Mouse (Mus musculus) liver, embryonic 14.5 days (tissue): ENCODE results near the gene Rtf2. TPM values are rescaled to one million over a fixed set of nuclear protein-coding genes. Genes with fewer than 3 reads are reported as not detected.

Source experiments
- ATAC-seq: fragments of 200-750 bp; cut with Nextera tagmentation; 2 replicates; pipeline ENCODE4 v1.8.0; 2017; ENCODE audit warnings: moderate number of reproducible peaks, mild to moderate bottlenecking, moderate library complexity; ENCODE audit not compliant: insufficient read depth
- DNase-seq, 3 experiments: peaks; one replicate each; pipeline ENCODE4 v3.0.0-alpha.2; 2012 to 2013; ENCODE audit warnings: low read depth in 3 of 3, low spot score in 3 of 3
- H3K27ac ChIP-seq: fragments of 300-500 bp; sonication (generic); 2 replicates; pipeline ENCODE4 v1.5.1; 2014; ENCODE audit warnings: moderate library complexity, mild to moderate bottlenecking, control low read depth, inconsistent platforms
- H3K27me3 ChIP-seq: fragments of 300-500 bp; sonication (generic); 2 replicates; pipeline ENCODE4 v1.6.1; 2014; ENCODE audit warnings: mild to moderate bottlenecking, low read length, moderate library complexity; ENCODE audit not compliant: control insufficient read depth, insufficient read depth
- H3K36me3 ChIP-seq: fragments of 300-500 bp; sonication (generic); replicated peaks from 2 replicates; pipeline ENCODE4 v1.6.1; 2014; ENCODE audit warnings: low read depth; ENCODE audit not compliant: control insufficient read depth, insufficient read depth
- H3K4me1 ChIP-seq, 2 experiments: fragments of 200-500 bp in 1 of 2; fragments of 300-500 bp in 1 of 2; sonication (generic) in 1 of 2; replicated peaks; 2 replicates each; pipeline ENCODE4 v1.6.1; 2012 to 2014; ENCODE audit warnings: antibody characterized with exemption in 1 of 2, inconsistent platforms in 1 of 2, low read length in 1 of 2; ENCODE audit not compliant: control insufficient read depth in 2 of 2, insufficient read depth in 2 of 2
- H3K4me2 ChIP-seq: fragments of 300-500 bp; sonication (generic); 2 replicates; pipeline ENCODE4 v1.6.1; 2014; ENCODE audit warnings: low read depth, mild to moderate bottlenecking, control low read depth, moderate library complexity
- H3K4me3 ChIP-seq, 2 experiments: fragments of 200-500 bp in 1 of 2; fragments of 300-500 bp in 1 of 2; sonication (generic) in 1 of 2; 2 replicates each; pipeline ENCODE4 v1.5.1; 2012 to 2014; ENCODE audit warnings: low read depth in 2 of 2, low read length in 2 of 2, mild to moderate bottlenecking in 2 of 2, control low read depth in 1 of 2, inconsistent platforms in 1 of 2, moderate library complexity in 1 of 2; ENCODE audit not compliant: insufficient read depth in 1 of 2
- H3K9ac ChIP-seq: fragments of 300-500 bp; sonication (generic); replicated peaks from 2 replicates; pipeline ENCODE4 v1.6.1; 2014; ENCODE audit warnings: mild to moderate bottlenecking, control low read depth, moderate library complexity
- H3K9me3 ChIP-seq: fragments of 300-500 bp; sonication (generic); 2 replicates; pipeline ENCODE4 v1.6.1; 2016; ENCODE audit warnings: low read length, mixed read lengths; ENCODE audit not compliant: control insufficient read depth
- CTCF ChIP-seq: IDR thresholded peaks from 2 replicates; pipeline ENCODE4 v1.5.1; 2016; ENCODE audit warnings: antibody characterized with exemption, low read depth, control low read depth
- EP300 ChIP-seq: IDR thresholded peaks from 2 replicates; pipeline ENCODE4 v1.6.1; 2016; ENCODE audit warnings: antibody characterized with exemption, low read depth
- WGBS: fragments of 180-500 bp; shearing (Covaris S2); extraction: QIAGEN DNeasy Blood & Tissue Kit; methylation state at CpG from one replicate; pipeline ENCODE4 v1.1.7; 2014; ENCODE audit not compliant: insufficient replicate concordance; 5-methylcytosine and 5-hydroxymethylcytosine counted together
- polyA plus RNA-seq, 2 experiments: library from polyadenylated mRNA; depleted of rRNA in 1 of 2; stranded (reverse) in 1 of 2; unstranded in 1 of 2; fragments of >200 nt; fragmentation: Nextera tagmentation in 1 of 2; extraction: Ambion mirVana in 1 of 2; gene quantifications; 2 replicates each; pipeline versions ENCODE4 v1.2.1 to v1.2.3; 2012 to 2014

The Rtf2 gene
- polyA plus RNA-seq, 2 experiments = 22.5 to 39.7 TPM

- Histone ChIP-seq H3K9ac (no peak overlapping the region), H3K9me3 (no peaks in the 10 kb centered on the region), H3K4me3 (no peak overlapping the region), H3K36me3 (no peaks in the 10 kb centered on the region), H3K27me3 (no peaks in the 10 kb centered on the region), H3K27ac (no peak overlapping the region), H3K4me2 (no peak overlapping the region), H3K4me1 (no peaks in the 10 kb centered on the region)
- ATAC-seq (peak; percentile 48; the same call in 1 of the 2 replicates), DNase-seq (no peak)
- WGBS = 39% methylated on average over 1 of the region's 1 CpGs
- TF ChIP-seq CTCF = no peak
Measured at GRCm38 (mm10) chr2:172430609-172431008, 9.7 kb upstream of the Rtf2 start.

GRCm38 (mm10) chr2:172433746-172434145 lies 6.6 kb upstream of the Rtf2 start:
- ATAC-seq (no peak), DNase-seq (no peak)
- no peak overlapping the region for H3K9ac ChIP-seq
- TF ChIP-seq EP300 (no peak), CTCF (no peak)
- WGBS = 26% methylated on average over 5 of the region's 5 CpGs
- no peaks in the 10 kb centered on the region for H3K27me3 ChIP-seq
- no peak overlapping the region for H3K4me2 ChIP-seq
- no peak overlapping the region for H3K27ac ChIP-seq
- H3K9me3 ChIP-seq = no peaks in the 10 kb centered on the region
- H3K4me1 ChIP-seq = no peaks in the 10 kb centered on the region
- no peak overlapping the region for H3K4me3 ChIP-seq
- H3K36me3 ChIP-seq = no peaks in the 10 kb centered on the region

GRCm38 (mm10) chr2:172437371-172437952 lies 2.9 kb upstream of the Rtf2 start:
- H3K36me3 ChIP-seq = no peaks in the 10 kb centered on the region; the same call in 1 of the 2 replicates
- H3K9ac ChIP-seq = no peak overlapping the region
- H3K4me3 ChIP-seq = no peak overlapping the region
- H3K4me1 ChIP-seq = peaks cover 12 to 16% of the 10 kb centered on the region in 2 experiments
- WGBS = 21% methylated on average over 16 of the region's 16 CpGs
- TF ChIP-seq EP300 (no peak), CTCF (no peak)
- H3K9me3 ChIP-seq = no peaks in the 10 kb centered on the region
- no peaks in the 10 kb centered on the region for H3K27me3 ChIP-seq
- ATAC-seq (no peak), DNase-seq (no peak)
- no peak overlapping the region for H3K27ac ChIP-seq
- no peak overlapping the region for H3K4me2 ChIP-seq

GRCm38 (mm10) chr2:172440640-172441005 lies 267 bp downstream of the Rtf2 start:
- Histone ChIP-seq H3K27ac (peak overlapping the region; percentile 82), H3K4me2 (peak overlapping the region; percentile 91), H3K9ac (peak overlapping the region; percentile 80), H3K9me3 (no peaks in the 10 kb centered on the region), H3K4me3 (peak overlapping the region; percentile 64 to 98), H3K4me1 (peaks cover 12 to 19% of the 10 kb centered on the region in 2 experiments), H3K27me3 (no peaks in the 10 kb centered on the region), H3K36me3 (peaks cover 3% of the 10 kb centered on the region; the same call in 1 of the 2 replicates)
- TF ChIP-seq EP300 (no peak), CTCF (no peak)
- ATAC-seq (peak; percentile 54), DNase-seq (no peak)
- WGBS = under 1% methylated on average over 21 of the region's 21 CpGs

- peaks cover 12 to 19% of the 10 kb centered on the region in 2 experiments for H3K4me1 ChIP-seq
- peak overlapping the region; percentile 80 for H3K9ac ChIP-seq
- ATAC-seq (peak; percentile 59), DNase-seq (peak; percentile 62 to 71 (median 66))
- H3K9me3 ChIP-seq = no peaks in the 10 kb centered on the region
- H3K27me3 ChIP-seq = no peaks in the 10 kb centered on the region
- WGBS = 20% methylated on average over 6 of the region's 6 CpGs
- peak overlapping the region; percentile 91 for H3K4me2 ChIP-seq
- H3K27ac ChIP-seq = peak overlapping the region; percentile 82
- peaks cover 6% of the 10 kb centered on the region for H3K36me3 ChIP-seq
- peak overlapping the region; percentile 64 to 98 for H3K4me3 ChIP-seq
- no peak for TF ChIP-seq CTCF
- TF ChIP-seq EP300 = no peak
Measured at GRCm38 (mm10) chr2:172441176-172441575, 820 bp downstream of the Rtf2 start.
